Mouse (Mus musculus) monocyte, adult 2 months (primary cell): ENCODE results near the gene Miga1.
A peak's percentile ranks its signal among the peaks of the same experiment; 100 is the strongest.
"Not testable (repeated sequence)": the region's sequence is repeated elsewhere in the genome, so short reads cannot be mapped to it uniquely, and the experiment has no call there.

ENCODE experiments used
- DNase-seq, 2 experiments: peaks; one replicate each; pipeline ENCODE4 v3.0.0; 2022; ENCODE audit warnings: low spot score in 2 of 2, low read depth in 1 of 2

Miga1 gene

GRCm38 (mm10) chr3:152332104-152332503, 8.1 kb downstream of the Miga1 start:
- DNase-seq, result no peak

GRCm38 (mm10) chr3:152321765-152322547, 18.3 kb downstream of the Miga1 start:
- DNase-seq, result no peak

- DNase-seq, result no peak
Measured at GRCm38 (mm10) chr3:152320972-152321645, 19.1 kb downstream of the Miga1 start.

GRCm38 (mm10) chr3:152316447-152317173, 23.6 kb downstream of the Miga1 start:
- not testable (repeated sequence) for DNase-seq

- peak; percentile 35 to 38 for DNase-seq
Measured at GRCm38 (mm10) chr3:152315613-152316012, 24.6 kb downstream of the Miga1 start.

GRCm38 (mm10) chr3:152314666-152315065, 25.5 kb downstream of the Miga1 start:
- DNase-seq, result not testable (repeated sequence)

- DNase-seq, result no peak
Measured at GRCm38 (mm10) chr3:152309250-152309645, 31.0 kb downstream of the Miga1 start.

GRCm38 (mm10) chr3:152308485-152309249, 31.5 kb downstream of the Miga1 start:
- DNase-seq, result no peak

- DNase-seq, result no peak
Measured at GRCm38 (mm10) chr3:152305971-152306370, 34.2 kb downstream of the Miga1 start.

- DNase-seq, result no peak
Measured at GRCm38 (mm10) chr3:152305080-152305479, 35.1 kb downstream of the Miga1 start.

- DNase-seq, result no peak
Measured at GRCm38 (mm10) chr3:152304093-152304815, 36.0 kb downstream of the Miga1 start.

GRCm38 (mm10) chr3:152302991-152303390, 37.2 kb downstream of the Miga1 start:
- no peak for DNase-seq

- DNase-seq, result no peak
Measured at GRCm38 (mm10) chr3:152300376-152301337, 39.5 kb downstream of the Miga1 start.

- no peak for DNase-seq
Measured at GRCm38 (mm10) chr3:152295896-152296295, 44.3 kb downstream of the Miga1 start.

- DNase-seq, result no peak
Measured at GRCm38 (mm10) chr3:152294400-152294799, 45.8 kb downstream of the Miga1 start.

- no peak for DNase-seq
Measured at GRCm38 (mm10) chr3:152293530-152294181, 46.6 kb downstream of the Miga1 start.

- DNase-seq, result no peak
Measured at GRCm38 (mm10) chr3:152291895-152292294, 48.3 kb downstream of the Miga1 start.

- DNase-seq, result no peak
Measured at GRCm38 (mm10) chr3:152290175-152290798, 49.9 kb downstream of the Miga1 start.
